Mouse (Mus musculus): Measurements from ENCODE around the gene Cirbp. TPM values are rescaled to one million over a fixed set of nuclear protein-coding genes. Genes with fewer than 3 reads are reported as not detected.

Cirbp gene
- polyA plus RNA-seq, 1 experiment = 105 TPM

GRCm38 (mm10) chr10:80133226-80133849 is 32.4 kb upstream of the Cirbp start:
- no peak overlapping the region for H3K27ac ChIP-seq (ENCODE audit: control insufficient read depth, insufficient read depth, low read depth, low read length)
- no peak for TF ChIP-seq POLR2A (IDR thresholded peaks at IDR 0.05; ENCODE audit: control insufficient read depth, low read depth, low read length)
- no peak for TF ChIP-seq CTCF (IDR thresholded peaks at IDR 0.05; ENCODE audit: control insufficient read depth, insufficient read depth, insufficient replicate concordance, low read depth, low read length)
- H3K27me3 ChIP-seq (ENCODE audit: control insufficient read depth, insufficient read depth, low read length) = no peaks in the 10 kb centered on the region
- no peak overlapping the region for H3K4me3 ChIP-seq (ENCODE audit: control insufficient read depth, low read depth, low read length)
- H3K4me1 ChIP-seq (ENCODE audit: control insufficient read depth, insufficient read depth, low read length) = peaks cover 16% of the 10 kb centered on the region
- H3K36me3 ChIP-seq (ENCODE audit: control insufficient read depth, insufficient read depth, low read length) = no peaks in the 10 kb centered on the region

GRCm38 (mm10) chr10:80134421-80134820 is 31.4 kb upstream of the Cirbp start:
- H3K36me3 ChIP-seq (ENCODE audit: control insufficient read depth, insufficient read depth, low read length) = no peaks in the 10 kb centered on the region
- no peak overlapping the region for H3K27ac ChIP-seq (ENCODE audit: control insufficient read depth, insufficient read depth, low read depth, low read length)
- no peak overlapping the region for H3K4me3 ChIP-seq (ENCODE audit: control insufficient read depth, low read depth, low read length)
- peaks cover 25% of the 10 kb centered on the region for H3K4me1 ChIP-seq (ENCODE audit: control insufficient read depth, insufficient read depth, low read length)
- no peaks in the 10 kb centered on the region for H3K27me3 ChIP-seq (ENCODE audit: control insufficient read depth, insufficient read depth, low read length)
- no peak for TF ChIP-seq POLR2A (IDR thresholded peaks at IDR 0.05; ENCODE audit: control insufficient read depth, low read depth, low read length)
- no peak for TF ChIP-seq CTCF (IDR thresholded peaks at IDR 0.05; ENCODE audit: control insufficient read depth, insufficient read depth, insufficient replicate concordance, low read depth, low read length)

- H3K36me3 ChIP-seq (ENCODE audit: control insufficient read depth, insufficient read depth, low read length) = no peaks in the 10 kb centered on the region
- H3K4me3 ChIP-seq (ENCODE audit: control insufficient read depth, low read depth, low read length) = no peak overlapping the region
- H3K27me3 ChIP-seq (ENCODE audit: control insufficient read depth, insufficient read depth, low read length) = no peaks in the 10 kb centered on the region
- H3K4me1 ChIP-seq (ENCODE audit: control insufficient read depth, insufficient read depth, low read length) = peaks cover 25% of the 10 kb centered on the region
- TF ChIP-seq CTCF (IDR thresholded peaks at IDR 0.05; ENCODE audit: control insufficient read depth, insufficient read depth, insufficient replicate concordance, low read depth, low read length) = no peak
- TF ChIP-seq POLR2A (IDR thresholded peaks at IDR 0.05; ENCODE audit: control insufficient read depth, low read depth, low read length) = no peak
- no peak overlapping the region for H3K27ac ChIP-seq (ENCODE audit: control insufficient read depth, insufficient read depth, low read depth, low read length)
Observed at GRCm38 (mm10) chr10:80135161-80135560, 30.6 kb upstream of the Cirbp start.

- Histone ChIP-seq H3K27ac (ENCODE audit: control insufficient read depth, insufficient read depth, low read depth, low read length) (no peak overlapping the region), H3K4me3 (ENCODE audit: control insufficient read depth, low read depth, low read length) (no peak overlapping the region), H3K27me3 (ENCODE audit: control insufficient read depth, insufficient read depth, low read length) (no peaks in the 10 kb centered on the region), H3K4me1 (ENCODE audit: control insufficient read depth, insufficient read depth, low read length) (peaks cover 25% of the 10 kb centered on the region), H3K36me3 (ENCODE audit: control insufficient read depth, insufficient read depth, low read length) (no peaks in the 10 kb centered on the region)
- TF ChIP-seq CTCF (IDR thresholded peaks at IDR 0.05; ENCODE audit: control insufficient read depth, insufficient read depth, insufficient replicate concordance, low read depth, low read length) (no peak), POLR2A (IDR thresholded peaks at IDR 0.05; ENCODE audit: control insufficient read depth, low read depth, low read length) (no peak)
Observed at GRCm38 (mm10) chr10:80135641-80136040, 30.1 kb upstream of the Cirbp start.

- Histone ChIP-seq H3K27ac (ENCODE audit: control insufficient read depth, insufficient read depth, low read depth, low read length) (no peak overlapping the region), H3K4me1 (ENCODE audit: control insufficient read depth, insufficient read depth, low read length) (peaks cover 32% of the 10 kb centered on the region), H3K4me3 (ENCODE audit: control insufficient read depth, low read depth, low read length) (peak overlapping the region; percentile 43), H3K27me3 (ENCODE audit: control insufficient read depth, insufficient read depth, low read length) (no peaks in the 10 kb centered on the region), H3K36me3 (ENCODE audit: control insufficient read depth, insufficient read depth, low read length) (no peaks in the 10 kb centered on the region)
- TF ChIP-seq CTCF (IDR thresholded peaks at IDR 0.05; ENCODE audit: control insufficient read depth, insufficient read depth, insufficient replicate concordance, low read depth, low read length) (no peak), POLR2A (IDR thresholded peaks at IDR 0.05; ENCODE audit: control insufficient read depth, low read depth, low read length) (no peak)
Observed at GRCm38 (mm10) chr10:80136179-80136951, 29.4 kb upstream of the Cirbp start.

- no peak for TF ChIP-seq POLR2A (IDR thresholded peaks at IDR 0.05; ENCODE audit: control insufficient read depth, low read depth, low read length)
- TF ChIP-seq CTCF (IDR thresholded peaks at IDR 0.05; ENCODE audit: control insufficient read depth, insufficient read depth, insufficient replicate concordance, low read depth, low read length) = no peak
- Histone ChIP-seq H3K27ac (ENCODE audit: control insufficient read depth, insufficient read depth, low read depth, low read length) (no peak overlapping the region), H3K27me3 (ENCODE audit: control insufficient read depth, insufficient read depth, low read length) (no peaks in the 10 kb centered on the region), H3K4me3 (ENCODE audit: control insufficient read depth, low read depth, low read length) (peak overlapping the region; percentile 43), H3K36me3 (ENCODE audit: control insufficient read depth, insufficient read depth, low read length) (no peaks in the 10 kb centered on the region), H3K4me1 (ENCODE audit: control insufficient read depth, insufficient read depth, low read length) (peaks cover 36% of the 10 kb centered on the region)
Observed at GRCm38 (mm10) chr10:80136952-80137625, 28.7 kb upstream of the Cirbp start.

Measured in testis, adult 2 months (tissue).